Mouse (Mus musculus) spleen, postnatal 4 days (tissue): ENCODE results near the gene Mical2.

Experiments used
- DNase-seq, 2 experiments: peaks; one replicate each; pipeline ENCODE4 v3.0.0; 2022; ENCODE audit warnings: low spot score in 2 of 2

Mical2 gene

DNA sequence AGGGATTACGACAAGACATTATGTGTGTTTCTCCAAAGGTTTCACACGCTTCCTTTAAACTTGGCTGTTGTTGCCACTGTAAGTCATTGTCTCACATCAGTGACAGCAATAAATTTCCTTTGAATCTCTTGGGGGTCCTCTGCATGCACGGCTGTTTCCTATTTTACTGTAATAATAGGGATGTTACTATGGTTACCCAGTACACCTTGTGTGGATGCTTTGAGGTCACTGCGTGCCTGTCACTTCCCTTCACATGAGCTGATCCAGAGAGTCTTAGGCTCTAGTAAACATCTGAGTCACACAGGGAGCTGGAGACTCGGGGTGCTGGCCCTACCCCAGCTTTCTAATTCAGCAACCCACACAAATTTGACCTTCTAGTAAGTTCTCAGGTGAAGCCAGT, 88.0 kb downstream of the Mical2 start:
- DNase-seq, result no peak

DNA sequence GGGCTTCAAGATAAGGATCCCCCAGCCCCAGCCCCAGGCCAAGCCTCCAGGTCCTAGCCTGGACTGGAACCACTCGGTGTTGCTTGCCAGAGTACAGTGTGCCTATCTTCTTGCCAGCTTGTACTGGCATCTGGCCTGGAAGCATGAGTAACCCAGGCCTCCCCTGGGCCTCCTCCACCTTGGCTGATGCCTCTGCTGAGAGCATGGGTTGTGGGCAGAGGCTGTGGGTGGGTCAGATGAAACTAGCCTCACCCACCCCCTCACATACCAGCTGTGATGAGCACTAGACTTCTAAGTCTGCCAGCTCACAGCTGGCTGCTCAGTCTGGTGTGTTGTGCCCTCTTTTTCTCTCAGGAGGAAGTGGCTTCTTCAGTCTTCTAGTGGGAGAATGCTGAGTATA, 90.6 kb downstream of the Mical2 start:
- DNase-seq, result no peak

DNA sequence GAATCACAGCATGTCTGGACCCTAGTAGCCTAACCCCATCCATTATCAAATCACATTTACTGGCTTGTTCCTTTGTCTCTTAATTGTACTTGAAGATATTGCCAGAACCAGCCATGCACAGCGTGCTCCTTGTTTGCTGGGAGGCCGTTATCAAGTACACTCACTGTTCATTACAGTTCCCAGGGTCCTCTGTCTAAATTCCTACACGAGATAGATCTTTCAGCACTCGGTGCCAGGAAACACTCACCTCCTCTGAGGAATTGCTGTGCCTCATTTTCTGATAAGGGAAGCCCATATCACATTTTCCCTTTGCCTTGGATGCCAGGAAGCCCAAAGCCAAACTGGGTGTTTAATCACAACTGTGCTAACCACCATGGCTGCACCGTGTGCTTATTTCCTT, 91.8 kb downstream of the Mical2 start:
- DNase-seq, result no peak

DNA sequence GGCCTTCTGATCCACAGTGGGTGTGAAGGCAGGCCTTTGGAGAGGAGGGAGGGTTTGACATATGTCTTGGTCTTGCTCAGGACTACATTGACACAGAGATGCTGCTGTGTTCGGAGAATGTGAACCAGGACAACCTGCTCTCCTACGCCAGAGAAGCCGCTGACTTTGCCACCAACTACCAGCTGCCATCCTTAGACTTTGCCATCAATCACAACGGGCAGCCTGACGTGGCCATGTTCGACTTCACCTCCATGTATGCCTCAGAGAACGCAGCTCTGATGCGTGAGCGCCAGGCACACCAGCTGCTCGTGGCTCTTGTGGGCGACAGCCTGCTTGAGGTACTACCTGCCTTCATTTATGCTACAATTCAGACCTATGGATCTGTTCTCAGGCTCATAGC, 92.7 kb downstream of the Mical2 start:
- no peak for DNase-seq

DNA sequence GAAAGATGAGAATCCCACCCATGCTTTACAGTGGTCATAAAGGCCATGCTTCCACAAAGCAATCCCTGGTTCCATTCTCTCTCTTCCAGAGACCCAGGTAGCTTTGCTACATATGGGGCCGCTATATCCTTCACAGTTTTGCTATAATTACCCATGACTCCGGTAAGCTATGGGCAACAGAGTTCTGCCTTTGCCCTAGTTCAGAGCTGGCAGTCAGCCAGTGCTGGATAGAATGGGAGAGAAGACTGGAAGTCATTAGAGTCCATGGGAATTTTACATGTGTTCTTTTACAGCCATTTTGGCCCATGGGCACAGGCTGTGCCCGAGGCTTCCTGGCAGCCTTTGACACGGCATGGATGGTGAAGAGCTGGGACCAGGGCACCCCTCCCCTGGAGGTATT, 93.8 kb downstream of the Mical2 start:
- DNase-seq, result no peak

DNA sequence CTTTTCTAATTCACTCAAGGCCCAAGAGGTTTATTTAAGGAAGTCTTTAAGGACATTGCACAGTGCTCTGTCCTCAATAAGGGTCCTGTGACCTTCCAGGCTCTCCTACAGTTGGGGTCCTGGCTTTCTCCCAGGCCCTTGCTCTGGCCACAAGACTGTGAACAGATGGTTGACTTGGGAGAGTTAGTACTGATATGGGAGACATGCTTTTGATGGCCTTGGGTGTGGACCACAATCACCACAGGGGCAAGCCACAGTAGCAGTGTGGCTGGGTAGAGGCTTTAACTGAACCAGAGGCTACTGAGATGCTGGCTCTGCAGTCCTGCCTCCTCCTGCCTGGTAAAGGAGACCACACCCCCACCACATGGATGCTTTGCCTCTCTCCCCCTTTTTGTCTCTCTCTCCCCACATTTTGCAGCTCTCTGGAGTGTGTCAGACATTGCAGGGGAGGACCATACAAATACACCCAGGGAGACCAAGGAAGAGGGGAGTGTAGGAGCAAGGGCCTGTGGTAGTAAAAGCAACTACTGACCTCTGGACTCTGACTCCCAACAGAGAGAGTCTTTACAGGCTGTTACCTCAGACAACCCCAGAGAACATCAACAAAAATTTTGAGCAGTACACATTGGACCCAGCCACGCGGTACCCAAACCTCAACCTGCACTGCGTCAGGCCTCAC, 94.5 kb downstream of the Mical2 start:
- DNase-seq, result no peak

DNA sequence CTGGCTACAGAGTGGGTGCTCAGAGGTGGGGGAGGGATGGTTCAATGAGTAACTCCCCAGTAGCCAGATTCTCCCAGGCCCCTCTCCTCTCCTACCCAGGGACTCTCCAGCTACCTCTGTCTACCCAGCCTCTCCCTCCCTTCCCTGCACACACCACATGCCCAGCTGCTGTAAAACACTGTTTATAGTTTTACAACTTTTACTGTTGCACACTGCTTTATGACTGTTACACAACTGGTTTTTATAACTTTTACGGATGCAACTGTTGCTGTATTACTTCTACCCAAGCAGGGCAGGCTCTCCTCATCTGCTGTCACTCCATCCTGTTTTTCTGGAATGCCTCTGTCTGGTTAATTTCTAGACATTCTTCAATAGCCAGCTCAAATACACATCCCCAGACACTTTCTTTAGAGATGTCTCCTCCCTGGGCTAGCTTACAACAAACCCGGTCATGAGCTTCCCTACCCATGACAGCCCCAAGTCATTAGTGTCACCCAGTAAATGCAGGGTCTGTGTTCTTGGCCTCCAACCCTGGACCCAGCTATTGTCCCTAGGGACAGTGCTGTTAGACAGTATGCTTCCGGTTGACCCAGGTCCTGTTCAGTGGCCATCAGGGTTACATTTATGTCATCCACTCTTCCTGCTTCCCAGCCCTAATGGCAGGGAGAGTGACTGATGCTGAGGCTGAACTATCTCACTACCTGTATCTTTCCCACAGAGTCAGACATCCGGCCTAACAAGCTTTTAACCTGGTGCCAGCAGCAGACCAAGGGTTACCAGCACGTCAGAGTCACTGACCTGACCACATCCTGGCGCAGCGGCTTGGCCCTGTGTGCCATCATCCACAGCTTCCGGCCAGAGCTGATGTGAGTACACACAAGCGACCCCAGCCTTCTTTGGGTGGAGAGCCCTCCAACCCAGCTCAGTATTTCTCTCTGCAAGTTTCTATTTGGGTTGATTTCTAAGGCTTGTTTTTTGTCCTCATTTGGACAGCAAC, 96.4 kb downstream of the Mical2 start:
- no peak for DNase-seq

DNA sequence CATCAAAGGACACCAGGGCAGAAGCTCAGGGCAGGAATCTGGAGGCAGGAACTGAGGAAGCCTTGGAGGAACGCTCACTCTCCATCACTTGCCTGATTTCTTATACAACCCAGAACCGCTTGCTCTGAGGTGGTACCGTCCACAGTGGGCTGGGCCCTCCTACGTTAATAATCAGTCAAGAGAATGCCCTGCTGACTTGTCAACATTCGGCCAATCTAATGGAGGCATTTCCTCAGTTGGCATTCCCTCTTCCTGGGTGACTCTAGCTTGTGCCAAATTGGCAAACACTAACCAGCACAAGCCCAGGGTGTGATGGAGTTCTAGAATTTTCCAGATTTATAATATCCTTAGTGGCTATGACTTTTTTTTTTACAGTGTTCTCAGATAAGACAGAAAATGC, 98.9 kb downstream of the Mical2 start:
- DNase-seq, result no peak

DNA sequence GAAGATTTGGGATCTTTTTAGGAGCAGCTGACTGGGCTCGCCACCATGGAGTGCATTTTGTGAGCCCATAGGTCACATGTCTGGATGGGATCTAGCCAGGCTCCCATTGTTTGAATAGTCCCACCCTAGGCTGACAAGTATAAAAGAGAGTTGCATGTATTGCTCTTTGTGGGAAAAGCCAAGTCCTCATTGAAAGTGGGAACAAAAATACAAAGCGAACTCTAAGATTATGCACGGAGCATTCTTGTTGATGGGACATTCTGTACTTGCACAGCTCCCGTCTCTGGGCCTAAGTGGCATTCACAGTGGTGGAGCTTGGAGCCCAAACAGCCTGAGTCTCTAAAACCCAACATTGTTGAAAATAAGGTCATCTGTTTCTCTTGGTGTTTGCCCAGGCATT, 101.2 kb downstream of the Mical2 start:
- DNase-seq, result no peak

DNA sequence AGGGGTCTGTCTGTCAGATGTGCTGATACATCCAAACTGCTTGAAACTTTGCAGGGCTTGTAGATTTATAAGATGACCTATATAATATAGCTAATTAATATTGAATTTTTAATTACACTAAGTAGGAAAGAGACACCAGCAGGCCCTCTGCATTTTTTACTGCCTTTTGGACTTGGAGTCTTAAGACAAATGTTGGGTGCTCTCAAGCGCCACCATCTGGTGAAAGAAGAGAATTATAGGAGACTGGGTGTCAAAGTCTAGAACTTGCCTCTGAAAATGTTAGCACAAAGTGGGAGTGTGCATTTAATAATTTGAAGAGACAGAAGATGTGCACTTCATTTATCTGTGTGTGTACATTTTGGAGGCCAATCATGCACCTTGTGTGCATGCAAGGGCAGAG, 103.3 kb downstream of the Mical2 start:
- no peak for DNase-seq

DNA sequence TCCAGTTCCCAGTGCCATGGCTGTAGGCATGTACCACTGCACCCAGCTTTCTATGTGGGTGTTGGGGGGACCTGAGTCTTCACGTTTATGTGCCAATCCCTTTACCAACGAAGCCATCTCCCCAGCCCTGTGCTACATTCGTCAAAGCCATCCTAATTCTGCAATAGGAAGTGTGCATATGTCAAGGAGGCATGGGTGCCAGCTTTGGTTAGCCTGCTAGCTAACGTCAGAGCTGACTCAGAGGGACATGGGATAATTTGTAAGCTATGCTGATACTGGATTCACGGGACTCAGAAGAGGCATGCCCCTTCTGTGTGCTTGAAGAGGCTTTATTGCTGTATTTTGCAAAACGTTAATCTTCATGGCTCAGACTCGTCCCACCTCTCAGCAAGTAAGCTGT, 103.8 kb downstream of the Mical2 start:
- no peak for DNase-seq

DNA sequence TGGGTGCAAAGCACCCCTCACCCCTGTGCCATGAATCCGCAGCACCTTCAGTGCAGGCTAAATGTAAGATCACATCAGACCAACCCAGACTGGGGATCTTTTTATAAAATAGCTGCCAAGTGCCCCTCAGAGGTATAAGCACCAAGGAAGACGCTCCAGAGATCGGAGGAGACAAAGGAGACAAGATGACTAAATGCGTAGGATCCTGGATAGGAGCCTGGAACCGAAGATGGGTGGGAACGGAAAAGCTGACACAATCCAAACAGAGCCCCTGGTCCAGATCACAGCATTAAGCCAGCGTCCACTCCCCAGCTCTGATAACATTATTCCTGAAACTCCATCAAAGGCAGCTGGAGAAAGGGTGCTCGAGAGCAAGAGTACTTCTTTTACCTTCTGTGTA, 105.3 kb downstream of the Mical2 start:
- no peak for DNase-seq

DNA sequence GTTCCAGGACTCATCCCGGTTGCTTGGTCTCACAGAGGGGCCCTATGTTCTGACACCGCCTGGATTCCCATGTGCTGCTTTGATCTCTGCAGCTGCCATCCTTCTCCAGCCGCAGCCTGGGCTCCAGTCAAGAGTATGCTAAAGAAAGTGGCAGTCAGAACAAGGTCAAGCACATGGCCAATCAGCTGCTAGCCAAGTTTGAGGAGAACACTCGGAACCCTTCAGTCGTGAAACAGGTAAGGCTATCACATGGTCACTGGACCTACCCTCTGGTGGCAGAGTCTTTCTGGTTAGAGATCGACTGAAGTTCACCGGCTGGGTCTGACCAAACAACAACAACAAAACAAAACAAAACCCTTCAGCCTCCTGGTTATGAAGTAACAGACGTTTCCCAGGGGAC, 106.1 kb downstream of the Mical2 start:
- no peak for DNase-seq

DNA sequence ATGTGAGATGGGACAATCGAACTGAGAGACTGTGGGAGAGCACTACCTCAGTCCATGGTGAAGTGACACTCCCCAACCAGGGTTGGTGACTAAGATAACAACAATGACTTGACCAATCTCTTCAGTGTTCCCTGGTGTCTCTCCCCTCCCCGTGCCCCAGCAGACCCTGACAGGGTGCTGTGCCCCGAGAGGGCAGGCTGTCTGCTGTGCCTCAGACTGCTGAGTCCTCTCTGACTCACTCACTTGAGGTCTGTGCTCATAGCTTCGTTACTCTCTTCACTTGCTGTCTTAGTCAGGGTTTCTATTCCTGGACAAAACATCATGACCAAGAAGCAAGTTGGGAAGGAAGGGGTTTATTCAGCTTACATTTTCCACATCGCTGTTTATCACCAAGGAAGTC, 106.8 kb downstream of the Mical2 start:
- no peak for DNase-seq

DNA sequence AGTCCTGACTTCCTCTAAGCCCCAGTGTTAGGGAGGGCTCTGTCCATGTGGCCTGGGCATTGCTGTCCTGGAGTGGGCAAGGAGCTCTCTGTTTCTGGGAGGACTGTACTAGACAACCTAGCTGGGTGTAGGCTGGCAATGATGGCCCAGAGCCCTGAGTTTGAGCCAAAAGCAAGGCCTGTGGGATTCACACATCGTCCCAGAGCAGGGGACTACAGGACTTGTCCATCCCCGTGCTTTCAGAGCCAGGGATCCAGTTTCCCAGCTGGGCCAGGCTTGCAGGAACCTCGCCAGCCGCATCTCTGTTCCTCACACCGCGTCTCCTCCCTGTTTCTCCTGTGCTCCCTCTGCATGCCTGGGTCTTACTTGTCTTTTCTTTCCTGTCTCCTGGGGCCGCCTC, 107.7 kb downstream of the Mical2 start:
- DNase-seq, result no peak

DNA sequence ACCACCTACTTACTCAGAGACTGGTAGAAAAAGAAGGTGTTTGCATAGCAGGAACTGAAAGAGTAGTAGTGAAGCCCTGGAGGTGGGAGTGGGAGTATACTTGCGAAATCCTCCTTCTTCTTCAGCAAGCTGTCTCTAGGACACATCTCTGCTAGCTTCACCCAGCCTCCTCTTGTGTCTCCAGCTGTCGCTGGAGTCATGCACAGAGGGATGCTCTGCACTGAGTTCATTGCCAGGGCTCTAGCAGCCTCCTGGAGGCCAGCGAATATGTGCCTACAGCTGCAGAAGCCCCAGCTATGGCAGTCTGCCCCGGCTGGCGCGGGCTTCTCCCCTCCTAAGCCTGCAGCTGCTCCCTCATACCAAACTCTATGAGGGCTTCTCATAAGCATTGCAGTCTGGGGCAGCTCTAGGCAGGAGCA, 110.6 kb downstream of the Mical2 start:
- no peak for DNase-seq

DNA sequence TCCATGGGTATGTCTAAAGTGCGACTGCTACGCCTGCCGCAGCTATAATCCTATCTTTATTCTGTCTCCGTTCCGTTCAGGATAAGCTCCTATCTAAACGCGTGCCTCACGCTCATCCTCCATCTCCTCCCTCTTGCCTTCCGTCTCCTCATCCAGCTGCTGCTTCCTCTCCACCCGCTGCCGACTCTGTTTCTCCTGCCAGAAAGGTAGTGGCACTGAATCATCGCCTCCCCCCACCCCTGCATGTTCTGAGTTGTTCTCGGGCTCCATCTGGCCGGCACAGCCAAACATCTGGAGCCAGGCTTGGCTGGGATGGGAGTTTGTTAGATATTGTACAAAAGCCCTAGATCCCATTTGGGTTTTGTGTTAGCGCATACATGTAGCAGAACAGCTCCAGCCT, 111.1 kb downstream of the Mical2 start:
- no peak for DNase-seq

DNA sequence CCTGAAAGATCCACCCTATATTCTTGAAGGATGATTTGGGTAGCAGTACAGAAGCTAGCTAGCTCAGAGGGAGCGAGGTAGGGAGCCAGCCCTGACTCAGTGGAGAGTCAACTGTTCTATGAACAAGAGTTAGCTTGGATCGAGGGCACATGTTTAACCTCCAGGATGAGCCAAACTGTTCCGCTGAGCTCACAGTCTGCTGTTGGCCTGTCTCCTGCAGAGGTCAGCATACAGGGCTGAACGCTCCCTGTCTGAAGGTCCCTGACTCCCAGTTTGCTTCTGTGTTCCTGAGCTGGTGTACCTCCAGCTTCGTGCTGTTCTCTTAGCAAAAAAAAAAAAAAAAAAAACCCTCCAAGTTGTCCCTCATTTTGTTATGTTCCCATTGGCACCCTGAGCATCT, 112.1 kb downstream of the Mical2 start:
- DNase-seq, result no peak

DNA sequence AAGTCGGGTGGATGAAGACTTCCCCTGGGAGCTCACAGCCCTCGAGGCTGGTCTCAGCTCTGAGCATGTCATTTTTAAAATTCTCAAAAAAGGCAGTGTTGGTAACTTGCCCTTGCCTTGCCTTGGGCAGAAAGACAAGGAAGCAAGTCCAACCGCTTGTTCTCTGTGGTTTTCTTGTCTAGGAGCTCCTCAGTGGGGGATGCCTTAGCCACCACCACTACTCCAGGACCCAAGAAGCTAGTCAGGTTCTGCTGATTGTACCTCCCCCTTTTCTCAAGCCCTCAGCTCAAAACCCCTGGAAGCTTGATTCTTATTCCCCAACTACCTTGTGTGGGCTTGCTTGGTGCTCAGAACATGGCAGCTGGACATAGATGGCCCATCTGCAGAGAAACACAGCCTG, 115.4 kb downstream of the Mical2 start:
- DNase-seq, result no peak

DNA sequence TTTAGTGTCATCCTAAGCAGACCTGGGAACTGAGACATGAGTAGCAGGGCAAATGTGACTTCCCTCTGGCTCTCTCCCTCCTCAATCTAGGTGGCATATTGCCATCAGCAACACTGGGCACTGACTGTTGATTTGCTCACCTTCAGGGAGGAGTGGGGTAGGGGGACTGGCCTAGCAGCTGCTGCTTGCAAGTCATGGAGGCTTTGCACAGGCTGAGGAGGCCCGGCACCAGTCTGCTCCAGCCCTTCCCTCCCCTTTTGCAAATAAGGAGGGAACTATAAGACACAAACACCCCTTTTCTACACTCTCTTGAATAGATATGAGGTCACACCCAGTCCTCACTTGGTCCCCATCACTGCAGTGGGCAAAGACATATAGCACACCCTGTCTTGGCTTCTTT, 120.0 kb downstream of the Mical2 start:
- DNase-seq, result no peak

DNA sequence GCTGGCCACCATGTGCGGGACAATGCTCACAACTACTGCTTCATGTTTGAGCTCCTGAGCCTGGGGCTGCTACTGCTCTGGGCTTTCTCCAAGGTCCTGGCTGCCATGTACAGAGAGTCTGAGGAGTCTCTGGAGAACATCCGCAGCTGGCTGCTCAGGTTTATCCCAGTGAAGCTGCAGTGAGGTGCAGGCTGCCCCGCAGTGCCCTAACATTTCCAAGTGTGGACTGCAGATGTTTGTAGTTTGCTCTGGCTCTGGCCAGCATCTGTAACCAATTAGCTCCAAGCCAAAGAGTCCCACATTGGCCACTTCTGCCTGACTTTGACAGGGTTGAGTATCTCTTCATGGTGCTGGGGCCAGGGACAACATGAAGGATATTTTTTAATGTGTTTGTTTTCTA, 125.9 kb downstream of the Mical2 start:
- DNase-seq, result no peak

DNA sequence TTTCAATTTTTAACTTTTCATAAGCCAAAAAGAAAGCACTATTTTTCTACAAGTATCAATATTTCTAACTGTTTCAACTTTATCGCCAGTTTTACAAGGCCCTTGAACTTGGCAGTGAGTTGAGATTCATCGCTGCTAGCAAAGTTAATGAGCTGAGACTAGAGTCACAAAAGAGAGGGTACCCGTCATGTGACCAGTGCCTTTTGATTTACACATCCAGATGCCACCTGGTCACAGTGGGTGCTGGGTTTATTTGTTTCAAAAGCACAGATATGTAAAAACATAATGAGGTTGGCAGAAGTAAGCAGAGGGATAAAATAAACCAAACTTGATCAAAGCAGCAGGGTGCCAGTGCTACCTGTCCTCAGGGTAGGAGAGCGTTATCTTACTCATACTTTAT, 126.3 kb downstream of the Mical2 start:
- DNase-seq, result no peak

DNA sequence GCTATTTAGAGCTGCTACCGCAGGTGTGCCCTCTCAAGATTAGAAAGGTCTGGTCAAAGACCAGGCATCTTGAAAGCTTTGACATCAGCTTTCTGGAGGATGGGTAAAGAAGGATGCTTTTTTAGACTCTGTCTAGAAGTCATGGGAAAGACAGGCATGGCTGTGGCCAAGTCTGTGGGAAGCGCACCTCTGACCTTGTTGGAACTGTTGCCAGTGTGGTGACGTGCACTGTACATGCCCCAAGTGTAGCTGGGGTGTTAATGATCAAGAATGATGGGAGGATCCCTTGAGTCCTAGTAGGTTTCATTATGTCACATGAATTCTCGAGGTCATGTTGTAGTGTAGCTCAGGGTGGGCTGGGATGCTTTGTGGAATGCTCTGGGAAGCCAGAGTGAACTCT, 127.4 kb downstream of the Mical2 start:
- DNase-seq, result no peak
